Mouse (Mus musculus) monocyte, adult 5-6 weeks (primary cell): Measurements from ENCODE around the gene Tm9sf1. TPM values are rescaled to one million over a fixed set of nuclear protein-coding genes. Genes with fewer than 3 reads are reported as not detected.

Experiments
- ATAC-seq: fragments of 153-309, 156-312 bp; replicated peaks from 2 replicates; pipeline ENCODE4 v1.8.0; 2017; ENCODE audit warnings: mild to moderate bottlenecking; ENCODE audit not compliant: low TSS enrichment, insufficient number of reproducible peaks, severe bottlenecking, poor library complexity, low FRiP score
- total RNA-seq: library from RNA; stranded (forward); fragments of 200-1000, 200-491, 200-594 nt; gene quantifications from 3 replicates; pipeline ENCODE4 v1.2.3, GENCODE M21; 2017

Gene Tm9sf1
- total RNA-seq, 1 experiment from 2014 or later: 49.4 TPM

GRCm38 (mm10) chr14:55598521-55599390 is 44.9 kb downstream of the Tm9sf1 start:
- ATAC-seq: no peak

GRCm38 (mm10) chr14:55596036-55596690 is 47.4 kb downstream of the Tm9sf1 start:
- no peak for ATAC-seq

GRCm38 (mm10) chr14:55592226-55592625 is 51.4 kb downstream of the Tm9sf1 start:
- ATAC-seq: no peak

- peak; percentile 88 for ATAC-seq
These were observed 52.2 kb downstream of the Tm9sf1 start, which contains the start of gene Rnf31 for GRCm38 (mm10) chr14:55591331-55591891. Gene Rnf31 (plus strand): TSS chr14:55591708.

GRCm38 (mm10) chr14:55590748-55591330 is 52.8 kb downstream of the Tm9sf1 start, which contains the start of gene Psme2:
Gene Psme2 (minus strand): TSS chr14:55591113.
- ATAC-seq: peak; percentile 92

GRCm38 (mm10) chr14:55589771-55590448 is 53.7 kb downstream of the Tm9sf1 start:
- ATAC-seq: no peak

GRCm38 (mm10) chr14:55589271-55589670 is 54.3 kb downstream of the Tm9sf1 start:
- ATAC-seq: no peak

GRCm38 (mm10) chr14:55586149-55586548 is 57.5 kb downstream of the Tm9sf1 start:
- no peak for ATAC-seq

Other genes starting within 250 kb of the Tm9sf1 start
- 29.7 to 79.0 TPM (median 63.6 TPM) in 3 replicates for gene Dhrs4, start 165.0 kb downstream of the Tm9sf1 start, total RNA-seq
- not detected in 3 replicates for gene Carmil3, start 153.2 kb downstream of the Tm9sf1 start, total RNA-seq
- gene Cpne6, start 133.4 kb downstream of the Tm9sf1 start, total RNA-seq: not detected in 3 replicates
- gene Nrl, start 118.8 kb downstream of the Tm9sf1 start, total RNA-seq: not detected in 3 replicates
- 17.3 to 21.1 TPM (median 18.2 TPM) in 3 replicates for gene Pck2, start 103.5 kb downstream of the Tm9sf1 start, total RNA-seq
- 70.5 to 154 TPM (median 91.7 TPM) in 3 replicates for gene Dcaf11, start 83.8 kb downstream of the Tm9sf1 start, total RNA-seq
- 1.7 to 11.4 TPM in 2 of 3 replicates, not detected in the other for gene A730061H03Rik, start 83.4 kb downstream of the Tm9sf1 start, total RNA-seq
- gene Fitm1, start 68.2 kb downstream of the Tm9sf1 start, total RNA-seq: not detected in 3 replicates
- 318 to 422 TPM (median 336 TPM) in 3 replicates for gene Psme1, start 65.7 kb downstream of the Tm9sf1 start, total RNA-seq
- gene Emc9, start 58.5 kb downstream of the Tm9sf1 start, total RNA-seq: 10.5 to 13.0 TPM (median 12.1 TPM) in 3 replicates
- 275 to 334 TPM (median 300 TPM) in 3 replicates for gene Psme2, start 52.7 kb downstream of the Tm9sf1 start, total RNA-seq
- gene Rnf31, start 52.1 kb downstream of the Tm9sf1 start, total RNA-seq: 25.1 to 38.5 TPM (median 38.4 TPM) in 3 replicates
- 76.6 to 92.0 TPM (median 77.4 TPM) in 3 replicates for gene Irf9, start 40.2 kb downstream of the Tm9sf1 start, total RNA-seq
- 3.1 to 4.4 TPM (median 3.4 TPM) in 3 replicates for gene Rec8, start 25.8 kb downstream of the Tm9sf1 start, total RNA-seq
- 3.7 to 13.4 TPM (median 11.8 TPM) in 3 replicates for gene Ipo4, start 7.8 kb downstream of the Tm9sf1 start, total RNA-seq
- gene Gm49378, start 5.9 kb downstream of the Tm9sf1 start, total RNA-seq: 1.9 to 2.0 TPM in 2 of 3 replicates, not detected in the other
- gene Tssk4, start 6.4 kb upstream of the Tm9sf1 start, total RNA-seq: 0.58 TPM in 1 of 3 replicates, not detected in the others
- gene Mdp1, start 16.7 kb upstream of the Tm9sf1 start, total RNA-seq: 41.8 to 53.9 TPM (median 42.8 TPM) in 3 replicates
- 24.7 to 33.1 TPM (median 25.6 TPM) in 3 replicates for gene Gmpr2, start 28.1 kb upstream of the Tm9sf1 start, total RNA-seq
- 224 to 272 TPM (median 230 TPM) in 3 replicates for gene Nedd8, start 28.3 kb upstream of the Tm9sf1 start, total RNA-seq
- gene Tinf2, start 38.0 kb upstream of the Tm9sf1 start, total RNA-seq: 42.6 to 96.3 TPM (median 46.5 TPM) in 3 replicates
- gene Tgm1, start 70.1 kb upstream of the Tm9sf1 start, total RNA-seq: 0.49 to 4.7 TPM (median 1.5 TPM) in 3 replicates
- gene Rabggta, start 78.5 kb upstream of the Tm9sf1 start, total RNA-seq: 19.8 to 29.6 TPM (median 20.8 TPM) in 3 replicates
- gene Dhrs1, start 101.9 kb upstream of the Tm9sf1 start, total RNA-seq: 23.7 to 32.1 TPM (median 30.6 TPM) in 3 replicates
- gene Nop9, start 101.9 kb upstream of the Tm9sf1 start, total RNA-seq: 11.9 to 15.0 TPM (median 13.8 TPM) in 3 replicates
- gene Cideb, start 114.7 kb upstream of the Tm9sf1 start, total RNA-seq: 1.0 to 1.3 TPM in 2 of 3 replicates, not detected in the other
- 0.10 to 1.2 TPM (median 0.29 TPM) in 3 replicates for gene Ltb4r2, start 117.6 kb upstream of the Tm9sf1 start, total RNA-seq
- gene Ltb4r1, start 122.2 kb upstream of the Tm9sf1 start, total RNA-seq: 14.5 to 27.0 TPM (median 18.8 TPM) in 3 replicates
- gene Adcy4, start 140.3 kb upstream of the Tm9sf1 start, total RNA-seq: 2.2 to 4.2 TPM (median 2.5 TPM) in 3 replicates
- gene Ripk3, start 145.1 kb upstream of the Tm9sf1 start, total RNA-seq: 18.7 to 37.5 TPM (median 30.9 TPM) in 3 replicates
- gene Nfatc4, start 179.3 kb upstream of the Tm9sf1 start, total RNA-seq: not detected in 3 replicates
- gene Nynrin, start 210.2 kb upstream of the Tm9sf1 start, total RNA-seq: 0.10 to 0.75 TPM (median 0.49 TPM) in 3 replicates
- 0.38 TPM in 1 of 3 replicates, not detected in the others for gene Cbln3, start 240.6 kb upstream of the Tm9sf1 start, total RNA-seq
- 72.1 to 108 TPM (median 80.9 TPM) in 3 replicates for gene Khnyn, start 241.1 kb upstream of the Tm9sf1 start, total RNA-seq